Mouse (Mus musculus) urinary bladder, adult 18-20 months (tissue): ENCODE results near the gene Pik3r3.
A peak's percentile ranks its signal among the peaks of the same experiment; 100 is the strongest.
"Not testable (repeated sequence)": the region's sequence is repeated elsewhere in the genome, so short reads cannot be mapped to it uniquely, and the experiment has no call there.

Experiments used
- DNase-seq, 2 experiments: peaks; one replicate each; pipeline ENCODE4 v3.0.0; 2022; ENCODE audit warnings: low spot score in 2 of 2, mixed read lengths in 2 of 2

Pik3r3 gene

GRCm38 (mm10) chr4:116221140-116221851 is at the start of gene Pik3r3:
Gene Pik3r3 (plus strand): TSS chr4:116221618.
- DNase-seq = peak; percentile 87 to 97

- no peak for DNase-seq
These were observed 48.3 kb upstream of the Pik3r3 start, which contains the start of the genes 1700042G07Rik and Gm49337 for GRCm38 (mm10) chr4:116173072-116173471. Gene 1700042G07Rik (plus strand): TSS chr4:116173372. Gene Gm49337 (plus strand): TSS chr4:116173384.

DNA sequence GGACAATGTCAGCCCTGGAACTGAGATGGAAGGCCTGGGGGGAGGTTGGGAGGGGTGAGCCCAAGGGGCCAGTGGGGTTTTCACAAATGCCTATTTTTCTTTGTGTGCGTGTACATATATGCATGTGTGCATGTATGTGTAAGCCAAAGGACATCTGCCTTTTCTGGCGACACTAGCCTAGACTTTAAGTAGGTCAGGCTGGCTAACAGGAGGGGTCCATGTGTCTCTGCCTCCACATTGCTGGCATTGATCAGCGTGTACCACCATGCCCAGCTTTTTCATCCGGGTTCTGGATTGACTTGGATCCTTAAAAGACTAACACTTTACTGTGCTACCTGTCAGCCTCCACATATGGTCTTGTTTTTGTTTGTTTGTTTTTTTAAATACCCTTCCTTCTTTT is 47.7 kb upstream of the Pik3r3 start:
- no peak for DNase-seq

GRCm38 (mm10) chr4:116174466-116175116 is 46.8 kb upstream of the Pik3r3 start:
- no peak for DNase-seq

DNA sequence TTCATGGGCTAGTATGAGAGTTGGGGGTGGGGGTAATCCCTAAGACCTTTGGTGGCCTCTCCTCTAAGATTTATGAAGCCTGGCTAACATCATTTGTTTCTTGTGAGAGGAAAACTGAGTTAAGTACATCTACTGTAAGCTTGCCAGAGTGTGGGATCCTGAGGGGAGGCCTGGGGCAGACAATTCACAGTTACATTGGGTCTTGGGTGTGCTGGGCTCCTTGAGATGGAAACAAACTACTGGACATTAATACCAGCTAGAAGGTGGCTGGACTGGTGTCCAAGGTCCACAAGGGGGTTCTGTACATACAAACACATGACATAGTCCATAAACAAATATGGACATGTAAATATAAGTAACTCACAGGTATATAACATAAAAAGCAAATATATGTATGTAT is 46.3 kb upstream of the Pik3r3 start:
- DNase-seq = no peak

DNA sequence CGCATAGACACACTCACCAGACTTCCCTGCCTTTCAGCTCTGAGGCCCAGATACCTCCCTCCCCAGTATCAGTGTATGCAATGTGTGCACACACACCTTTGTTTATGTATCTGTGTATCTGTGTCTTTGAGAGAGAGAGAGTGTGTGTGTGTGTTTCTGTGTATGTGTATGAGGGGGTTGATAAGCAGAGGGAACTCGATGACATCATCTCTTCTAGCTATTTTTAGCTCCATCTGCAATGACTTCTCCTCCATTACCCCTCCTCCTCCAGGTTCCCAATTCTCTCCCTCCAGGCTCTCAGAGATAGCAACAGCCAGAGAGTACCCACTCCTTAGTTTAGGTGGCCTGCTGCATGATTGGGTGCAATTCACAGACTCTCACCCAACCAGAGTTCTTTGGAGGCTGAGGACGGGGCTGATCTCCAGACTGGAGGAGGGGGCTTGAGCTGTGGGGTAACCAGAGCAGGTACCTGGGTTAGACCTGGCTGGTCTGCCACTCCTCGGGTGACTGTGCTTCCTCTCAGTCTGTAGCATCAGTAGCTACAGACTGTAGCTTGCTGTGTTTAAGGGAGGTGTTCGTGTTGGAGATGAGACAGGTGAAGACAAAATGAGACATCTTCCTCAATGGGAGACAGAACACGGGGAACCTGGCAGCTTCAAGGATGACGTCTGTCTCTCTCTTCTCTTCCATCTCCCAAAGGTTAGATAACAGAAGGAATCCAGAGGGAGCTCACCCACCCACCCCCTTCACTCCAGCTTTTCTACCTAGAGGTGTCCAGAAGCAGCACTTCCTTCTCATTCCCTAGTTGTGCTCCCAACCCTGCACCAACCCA is 45.5 kb upstream of the Pik3r3 start:
- DNase-seq = no peak

DNA sequence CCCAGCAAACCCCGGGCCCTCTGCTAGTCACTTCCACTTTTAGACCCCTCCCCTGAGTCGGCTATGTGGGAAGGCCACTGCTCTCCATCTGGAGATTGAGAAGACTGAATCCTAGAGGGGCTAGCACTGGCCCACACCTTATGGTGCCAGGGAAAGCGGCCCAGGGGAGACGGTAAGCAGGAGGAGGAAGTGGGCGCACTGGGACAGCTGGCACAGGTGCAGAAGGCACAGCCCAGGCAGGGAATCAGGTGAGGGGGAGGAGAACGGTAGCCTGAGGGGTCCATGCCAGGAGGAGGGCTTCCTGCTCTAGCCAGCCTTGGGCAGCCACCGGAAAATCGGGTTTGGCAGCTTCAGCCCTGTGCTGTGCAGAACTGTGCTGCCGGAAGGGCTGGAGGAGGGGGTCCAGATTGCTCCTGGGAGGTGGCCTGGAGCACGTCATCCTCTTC is 44.9 kb upstream of the Pik3r3 start:
- DNase-seq = peak; percentile 61 to 79

DNA sequence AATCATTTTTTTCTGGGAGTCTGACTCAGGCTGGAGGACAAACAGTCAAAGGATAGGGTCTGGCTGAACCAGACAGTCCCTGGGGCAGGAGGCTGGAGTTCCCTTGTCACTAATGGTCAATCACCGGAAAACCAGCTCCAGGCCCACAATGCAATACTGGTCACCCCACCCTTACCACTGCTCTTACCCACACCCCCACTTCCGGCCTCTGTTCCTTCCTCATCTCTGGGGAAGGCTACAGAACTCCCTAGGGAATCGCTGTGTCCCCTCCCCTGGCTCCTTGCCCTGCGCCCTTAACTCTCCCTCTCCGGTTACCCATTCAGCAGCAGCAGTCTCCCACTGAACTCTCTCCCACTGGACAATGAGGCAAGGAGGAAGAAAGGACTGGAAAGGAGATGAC is 44.3 kb upstream of the Pik3r3 start:
- DNase-seq = no peak

DNA sequence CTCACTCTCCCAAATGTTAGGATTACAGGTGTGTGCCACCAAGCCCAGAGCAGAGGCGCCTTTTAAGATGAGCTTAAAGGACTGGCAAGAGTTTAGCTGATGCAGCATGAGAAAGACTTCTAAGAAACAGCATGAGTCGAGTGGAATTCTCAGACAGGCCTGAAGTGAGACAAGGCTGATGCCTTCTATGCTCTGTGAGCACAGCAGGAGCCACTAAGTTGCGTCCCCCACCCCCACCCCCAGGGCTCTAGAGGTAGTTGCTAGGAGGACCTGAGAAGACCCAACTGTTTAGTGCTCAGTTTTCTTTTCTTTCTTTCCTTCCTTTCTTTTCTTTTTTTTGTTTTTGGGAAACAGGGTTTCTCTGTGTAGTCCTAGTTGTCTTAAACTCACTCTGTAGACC is 39.3 kb upstream of the Pik3r3 start:
- no peak for DNase-seq

GRCm38 (mm10) chr4:116182745-116183144 is 38.7 kb upstream of the Pik3r3 start:
- DNase-seq = no peak

DNA sequence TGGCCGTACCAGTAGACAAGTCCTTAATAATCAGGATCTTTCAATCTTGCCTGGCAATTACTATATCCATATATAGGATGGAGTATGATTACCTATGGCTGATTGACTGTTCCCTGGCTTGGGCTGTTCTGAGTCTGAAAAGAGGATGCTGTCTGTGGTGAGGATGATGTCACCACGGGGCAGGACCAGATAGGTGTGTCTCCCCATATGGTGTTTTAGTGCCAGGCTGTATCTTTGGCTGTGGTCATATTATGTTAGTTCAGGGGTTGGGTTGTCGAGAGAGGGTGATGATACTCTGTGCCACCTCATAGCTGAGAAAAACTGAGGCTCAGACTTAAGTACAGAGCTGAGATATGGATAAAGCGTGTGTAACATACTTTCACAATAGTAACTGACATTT is 36.3 kb upstream of the Pik3r3 start:
- DNase-seq = no peak

GRCm38 (mm10) chr4:116192286-116192835 is 29.1 kb upstream of the Pik3r3 start:
- no peak for DNase-seq

DNA sequence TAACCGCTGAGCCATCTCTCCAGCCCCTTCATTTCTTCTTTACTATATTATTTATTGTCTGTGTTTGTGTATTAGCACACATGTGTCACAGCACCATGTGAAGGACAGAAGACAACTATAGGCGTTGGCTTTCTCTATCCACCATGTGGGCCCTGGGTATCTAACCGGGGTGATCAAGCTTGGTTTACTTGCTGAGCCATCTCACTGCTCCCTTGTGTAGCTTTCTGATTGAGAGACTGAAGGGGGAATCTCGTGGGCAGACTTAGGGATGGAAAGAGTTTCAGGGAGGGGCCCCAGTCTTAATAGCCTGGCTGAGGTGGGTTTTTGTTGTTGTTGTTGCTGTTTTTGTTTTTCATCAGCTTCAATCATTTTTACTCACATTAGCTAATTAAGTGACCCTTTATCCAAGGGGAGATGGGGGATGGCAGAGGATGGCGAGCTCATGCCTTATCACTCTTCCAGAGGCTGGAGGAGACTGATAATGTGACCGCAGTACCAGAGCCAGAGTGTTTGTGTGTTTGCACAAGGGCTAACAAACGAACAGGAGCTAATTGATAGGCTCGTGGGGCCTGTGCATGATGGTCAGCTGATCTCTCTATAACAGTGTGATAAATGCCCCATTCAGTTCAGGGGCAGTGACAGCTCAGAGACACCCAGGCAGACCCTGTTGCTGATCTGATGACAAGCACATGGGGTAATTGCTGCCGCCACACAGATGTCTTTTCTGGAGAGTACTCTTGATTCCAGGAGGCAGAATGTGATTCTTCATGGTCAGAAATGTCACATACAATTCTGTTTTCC is 27.6 kb upstream of the Pik3r3 start:
- DNase-seq = no peak

GRCm38 (mm10) chr4:116198422-116198821 is 23.0 kb upstream of the Pik3r3 start:
- DNase-seq = no peak

DNA sequence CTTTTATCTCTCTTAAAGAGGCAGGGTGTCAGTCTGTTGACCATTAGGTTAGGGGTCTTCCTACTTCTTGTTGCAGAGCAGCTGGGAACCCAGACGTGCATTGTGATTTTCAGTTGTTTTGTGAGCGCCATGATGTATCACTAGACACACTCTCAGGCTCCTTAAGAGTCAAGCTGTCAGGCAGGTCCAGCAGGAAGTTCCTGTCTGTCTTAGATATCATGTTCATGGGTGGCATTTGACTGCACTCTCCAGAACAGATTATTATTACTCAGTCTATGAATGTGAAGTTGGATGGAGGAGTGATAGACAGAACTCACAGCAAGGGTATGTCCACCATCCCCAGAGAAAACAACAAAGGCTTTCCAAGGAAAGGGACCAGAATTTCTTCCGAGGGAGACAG is 17.0 kb upstream of the Pik3r3 start:
- DNase-seq = peak in 1 of 2 experiments; percentile 5

GRCm38 (mm10) chr4:116206531-116206930 is 14.9 kb upstream of the Pik3r3 start:
- DNase-seq = no peak

DNA sequence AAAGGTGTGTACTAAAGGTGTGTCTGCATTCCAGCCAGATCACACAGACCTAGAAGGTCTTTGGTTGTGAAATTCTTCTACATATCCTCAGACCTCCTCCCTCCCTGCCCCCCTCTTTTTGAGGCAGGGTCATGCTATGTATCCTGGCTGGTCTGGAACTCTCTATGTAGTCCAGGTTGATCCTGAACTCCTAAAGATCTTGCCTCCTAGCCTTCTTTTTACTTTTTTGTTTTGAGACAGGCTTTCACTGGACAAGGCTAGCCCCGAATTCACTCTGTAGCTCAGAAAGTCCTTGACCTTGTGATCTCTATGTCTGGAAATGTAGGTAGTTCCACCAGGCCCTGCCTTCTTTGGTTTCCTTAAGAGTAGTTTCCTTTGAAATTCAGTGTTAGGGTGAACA is 12.5 kb upstream of the Pik3r3 start:
- DNase-seq = no peak

GRCm38 (mm10) chr4:116215895-116216605 is 5.4 kb upstream of the Pik3r3 start:
- no peak for DNase-seq

GRCm38 (mm10) chr4:116217046-116217445 is 4.4 kb upstream of the Pik3r3 start:
- DNase-seq = no peak

DNA sequence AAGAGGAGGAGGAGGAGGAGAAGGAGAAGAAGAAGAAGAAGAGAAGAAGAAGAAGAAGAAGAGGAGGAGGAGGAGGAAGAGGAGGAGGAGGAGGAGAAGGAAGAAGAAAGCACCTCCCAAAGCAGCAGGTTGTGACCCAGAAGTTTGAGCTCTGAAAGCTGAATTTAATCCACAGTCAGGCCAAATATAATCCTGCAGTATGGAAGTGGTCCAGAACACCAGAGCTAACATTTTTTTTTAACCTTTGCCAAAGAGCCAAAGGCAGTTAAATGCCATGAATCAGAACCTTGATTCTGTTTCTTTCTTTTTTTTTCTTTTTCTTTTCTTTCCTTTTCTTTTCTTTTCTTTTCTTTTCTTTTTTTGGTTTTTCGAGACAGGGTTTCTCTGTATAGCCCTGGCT is 3.8 kb upstream of the Pik3r3 start:
- not testable (repeated sequence) for DNase-seq

GRCm38 (mm10) chr4:116219056-116219455 is 2.4 kb upstream of the Pik3r3 start:
- DNase-seq = no peak
